Mouse (Mus musculus) limb, embryonic 14.5 days (tissue): ENCODE data around the gene 1700016D06Rik. TPM values are rescaled to one million over a fixed set of nuclear protein-coding genes. Genes with fewer than 3 reads are reported as not detected.
A peak's percentile ranks its signal among the peaks of the same experiment; 100 is the strongest.

ENCODE experiments used
- ATAC-seq: fragments of 200-750 bp; cut with Nextera tagmentation; 2 replicates; pipeline ENCODE4 v1.8.0; 2017; ENCODE audit warnings: low read depth, moderate number of reproducible peaks, moderate TSS enrichment; ENCODE audit not compliant: low FRiP score
- DNase-seq: peaks from one replicate; pipeline ENCODE4 v3.0.0-alpha.2; 2015; ENCODE audit warnings: low spot score
- H3K27ac ChIP-seq: fragments of 300-500 bp; sonication (generic); replicated peaks from 2 replicates; pipeline ENCODE4 v1.5.1; 2014; ENCODE audit warnings: low read depth, mild to moderate bottlenecking, low read length, moderate library complexity, mixed read lengths
- H3K27me3 ChIP-seq: fragments of 300-500 bp; sonication (generic); 2 replicates; pipeline ENCODE4 v1.6.1; 2014; ENCODE audit warnings: low read length, mixed read lengths; ENCODE audit not compliant: control insufficient read depth, insufficient read depth
- H3K36me3 ChIP-seq: fragments of 300-500 bp; sonication (generic); 2 replicates; pipeline ENCODE4 v1.6.1; 2014; ENCODE audit warnings: mild to moderate bottlenecking, low read length, moderate library complexity, mixed read lengths; ENCODE audit not compliant: control insufficient read depth, insufficient read depth
- H3K4me1 ChIP-seq: fragments of 300-500 bp; sonication (generic); 2 replicates; pipeline ENCODE4 v1.6.1; 2014; ENCODE audit warnings: antibody characterized with exemption, low read length, mixed read lengths; ENCODE audit not compliant: control insufficient read depth, insufficient read depth
- H3K4me2 ChIP-seq: fragments of 300-500 bp; sonication (generic); replicated peaks from 2 replicates; pipeline ENCODE4 v1.6.1; 2014; ENCODE audit warnings: low read depth, mild to moderate bottlenecking, low read length, moderate library complexity; ENCODE audit not compliant: severe bottlenecking
- H3K4me3 ChIP-seq: fragments of 300-500 bp; sonication (generic); replicated peaks from 2 replicates; pipeline ENCODE4 v1.5.1; 2014; ENCODE audit warnings: low read length
- H3K9ac ChIP-seq: fragments of 300-500 bp; sonication (generic); 2 replicates; pipeline ENCODE4 v1.6.1; 2014; ENCODE audit warnings: mild to moderate bottlenecking, low read depth, low read length, moderate library complexity; ENCODE audit not compliant: severe bottlenecking
- H3K9me3 ChIP-seq: fragments of 300-500 bp; sonication (generic); 2 replicates; pipeline ENCODE4 v1.6.1; 2016; ENCODE audit warnings: low read length; ENCODE audit not compliant: control insufficient read depth
- POLR2A ChIP-seq: fragments of 200-500 bp; IDR thresholded peaks from 2 replicates; pipeline ENCODE4 v1.8.0; 2012; ENCODE audit warnings: inconsistent platforms, mild to moderate bottlenecking, moderate library complexity, borderline replicate concordance; ENCODE audit not compliant: insufficient read depth, insufficient read length; ENCODE audit errors: extremely low read depth
- WGBS: fragments of 180-500 bp; shearing (Covaris S2); extraction: QIAGEN DNeasy Blood & Tissue Kit; methylation state at CpG from one replicate; pipeline ENCODE4 v1.1.7; 2014; 5-methylcytosine and 5-hydroxymethylcytosine counted together
- polyA plus RNA-seq, 2 experiments: library from polyadenylated mRNA; depleted of rRNA in 1 of 2; stranded (reverse) in 1 of 2; unstranded in 1 of 2; fragments of >200 nt; fragmentation: Nextera tagmentation in 1 of 2; extraction: Ambion mirVana in 1 of 2; gene quantifications; 2 replicates each; pipeline versions ENCODE4 v1.2.1 to v1.2.3; 2012 to 2014

The 1700016D06Rik gene
- polyA plus RNA-seq, 2 experiments, result not detected

DNA sequence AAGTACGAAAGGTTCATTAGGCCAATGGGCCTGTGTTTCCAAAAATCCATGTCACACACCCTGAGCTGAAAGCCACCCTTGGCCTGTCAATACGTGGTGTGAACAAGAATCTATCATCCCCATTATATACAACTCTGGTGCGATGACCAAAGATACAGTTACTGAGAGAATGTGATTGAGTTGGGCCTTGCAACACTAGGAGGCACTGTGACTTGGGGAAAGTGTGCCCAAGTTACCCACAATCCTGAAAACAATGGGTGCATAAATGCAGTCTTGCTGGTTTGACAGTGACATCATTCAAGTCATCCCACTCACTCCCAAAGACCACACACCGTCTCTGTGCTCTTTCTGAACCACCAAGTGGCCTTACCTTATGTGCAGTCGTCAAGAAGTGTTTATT, 38.2 kb upstream of the 1700016D06Rik start:
- no peak overlapping the region for H3K4me3 ChIP-seq
- H3K36me3 ChIP-seq, result 0 out of 2 replicates have a peak, but pooled peaks cover 6% of the 10 kb centered on the region
- no peaks in the 10 kb centered on the region for H3K4me1 ChIP-seq
- H3K9me3 ChIP-seq, result no peaks in the 10 kb centered on the region
- no peak for ATAC-seq
- TF ChIP-seq POLR2A, result no peak
- WGBS, result 80% methylated on average over 5 of the region's 5 CpGs
- no peak overlapping the region for H3K4me2 ChIP-seq
- H3K9ac ChIP-seq, result no peak overlapping the region
- no peaks in the 10 kb centered on the region for H3K27me3 ChIP-seq
- DNase-seq, result no peak
- no peak overlapping the region for H3K27ac ChIP-seq

DNA sequence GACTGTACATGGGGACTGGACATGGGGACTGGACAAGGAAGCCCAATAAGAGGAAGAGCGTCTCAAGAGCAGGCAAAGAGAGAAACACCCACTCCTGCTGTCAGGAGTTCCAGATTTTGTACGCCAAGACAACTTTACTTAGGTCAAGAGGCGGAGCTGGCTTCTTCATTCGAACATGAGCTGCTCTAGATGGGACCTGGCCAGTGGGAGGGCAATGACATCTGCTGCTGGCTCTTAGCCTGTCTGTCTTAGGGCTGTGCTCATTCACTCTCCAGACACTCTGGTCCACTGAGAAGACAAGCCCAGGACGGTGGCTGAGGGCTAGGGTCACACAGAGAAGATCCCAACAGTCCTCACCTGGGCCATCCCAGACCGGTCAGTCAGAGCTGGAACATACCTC, 36.2 kb upstream of the 1700016D06Rik start:
- H3K4me1 ChIP-seq, result no peaks in the 10 kb centered on the region
- H3K4me3 ChIP-seq, result no peak overlapping the region
- H3K9me3 ChIP-seq, result no peaks in the 10 kb centered on the region
- WGBS, result 81% methylated on average over 6 of the region's 6 CpGs
- 0 out of 2 replicates have a peak, but pooled peaks cover 6% of the 10 kb centered on the region for H3K36me3 ChIP-seq
- H3K9ac ChIP-seq, result no peak overlapping the region
- no peak for DNase-seq
- H3K4me2 ChIP-seq, result no peak overlapping the region
- no peak for TF ChIP-seq POLR2A
- ATAC-seq, result no peak
- H3K27me3 ChIP-seq, result no peaks in the 10 kb centered on the region
- no peak overlapping the region for H3K27ac ChIP-seq

DNA sequence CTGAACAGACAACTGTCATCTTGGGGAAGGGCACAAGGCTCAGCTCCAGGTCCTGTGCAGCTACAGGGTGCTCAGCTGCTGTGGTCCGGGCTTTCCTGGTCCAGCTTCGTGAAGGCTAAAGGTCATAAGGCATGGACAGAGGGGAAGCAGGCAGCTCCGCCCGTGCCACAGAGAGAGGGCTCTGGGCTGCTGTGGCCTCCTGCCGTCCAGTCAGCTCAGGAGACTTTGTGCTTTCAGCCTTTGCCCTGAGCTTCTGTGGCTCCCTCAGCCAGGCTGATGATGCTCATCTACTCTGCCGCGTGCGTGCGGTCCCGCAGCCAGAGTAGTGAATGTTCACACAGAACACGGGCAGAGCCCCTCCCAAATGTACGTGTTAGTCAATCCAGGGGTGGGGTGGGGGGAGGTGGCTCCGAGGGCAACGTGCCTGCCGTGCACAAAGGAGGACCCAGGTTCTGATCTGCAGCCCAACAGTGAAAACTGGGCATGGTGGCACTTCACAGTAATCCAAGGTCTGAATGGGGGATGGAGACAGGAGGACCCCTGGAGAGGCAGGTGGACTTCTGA, 34.9 kb upstream of the 1700016D06Rik start:
- no peak overlapping the region for H3K27ac ChIP-seq
- no peaks in the 10 kb centered on the region for H3K27me3 ChIP-seq
- 81% methylated on average over 15 of the region's 15 CpGs for WGBS
- H3K9me3 ChIP-seq, result no peaks in the 10 kb centered on the region
- no peak for DNase-seq
- H3K9ac ChIP-seq, result no peak overlapping the region; the same call in 1 of the 2 replicates
- no peak overlapping the region for H3K4me2 ChIP-seq
- ATAC-seq, result no peak
- H3K4me3 ChIP-seq, result no peak overlapping the region
- H3K36me3 ChIP-seq, result 0 out of 2 replicates have a peak, but pooled peaks cover 6% of the 10 kb centered on the region
- H3K4me1 ChIP-seq, result peaks cover 8% of the 10 kb centered on the region
- TF ChIP-seq POLR2A, result no peak

DNA sequence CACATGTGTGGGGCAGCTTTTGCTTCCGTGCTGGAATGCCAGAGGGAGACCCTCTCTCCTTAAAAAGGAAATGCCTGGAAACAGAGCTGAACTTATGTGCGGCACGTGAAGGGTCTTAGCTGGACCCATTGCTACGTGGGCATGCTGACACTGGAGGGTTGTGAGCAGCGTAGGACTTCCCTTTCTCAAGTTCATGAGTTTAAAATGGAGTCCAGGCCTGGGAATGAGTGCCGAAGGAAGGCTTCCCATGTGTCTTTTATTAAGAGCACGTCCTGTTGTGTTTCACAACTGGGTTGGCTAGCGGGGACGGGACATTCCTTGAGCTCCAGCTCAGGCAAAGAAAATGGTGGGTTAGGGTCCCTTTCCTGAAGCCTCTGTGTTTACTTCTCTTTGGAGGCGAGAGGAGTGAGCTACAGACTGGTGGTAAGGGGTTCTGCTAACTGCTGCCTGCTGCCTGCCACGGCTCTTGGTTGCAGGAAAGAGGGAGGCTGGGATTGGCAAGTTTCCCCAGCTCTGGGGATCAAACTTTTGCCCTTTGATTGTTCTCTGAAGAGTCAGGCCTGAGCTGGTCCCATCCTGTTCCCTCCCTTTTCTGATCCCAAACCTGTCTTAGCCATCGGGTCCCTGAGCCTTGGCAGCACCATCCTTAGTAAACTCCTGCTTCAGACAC, 29.5 kb upstream of the 1700016D06Rik start:
- no peaks in the 10 kb centered on the region for H3K9me3 ChIP-seq
- DNase-seq (peak; percentile 34), ATAC-seq (no peak)
- H3K4me2 ChIP-seq, result peak overlapping the region; percentile 81
- peak overlapping the region; percentile 79 for H3K27ac ChIP-seq
- 29% methylated on average over 12 of the region's 12 CpGs for WGBS
- peak overlapping the region; percentile 14; the same call in 1 of the 2 replicates for H3K4me3 ChIP-seq
- peak overlapping the region; percentile 26; the same call in 1 of the 2 replicates for H3K9ac ChIP-seq
- TF ChIP-seq POLR2A, result no peak
- no peaks in the 10 kb centered on the region for H3K36me3 ChIP-seq
- peaks cover 22% of the 10 kb centered on the region for H3K4me1 ChIP-seq
- peaks cover 14% of the 10 kb centered on the region; the same call in 1 of the 2 replicates for H3K27me3 ChIP-seq

DNA sequence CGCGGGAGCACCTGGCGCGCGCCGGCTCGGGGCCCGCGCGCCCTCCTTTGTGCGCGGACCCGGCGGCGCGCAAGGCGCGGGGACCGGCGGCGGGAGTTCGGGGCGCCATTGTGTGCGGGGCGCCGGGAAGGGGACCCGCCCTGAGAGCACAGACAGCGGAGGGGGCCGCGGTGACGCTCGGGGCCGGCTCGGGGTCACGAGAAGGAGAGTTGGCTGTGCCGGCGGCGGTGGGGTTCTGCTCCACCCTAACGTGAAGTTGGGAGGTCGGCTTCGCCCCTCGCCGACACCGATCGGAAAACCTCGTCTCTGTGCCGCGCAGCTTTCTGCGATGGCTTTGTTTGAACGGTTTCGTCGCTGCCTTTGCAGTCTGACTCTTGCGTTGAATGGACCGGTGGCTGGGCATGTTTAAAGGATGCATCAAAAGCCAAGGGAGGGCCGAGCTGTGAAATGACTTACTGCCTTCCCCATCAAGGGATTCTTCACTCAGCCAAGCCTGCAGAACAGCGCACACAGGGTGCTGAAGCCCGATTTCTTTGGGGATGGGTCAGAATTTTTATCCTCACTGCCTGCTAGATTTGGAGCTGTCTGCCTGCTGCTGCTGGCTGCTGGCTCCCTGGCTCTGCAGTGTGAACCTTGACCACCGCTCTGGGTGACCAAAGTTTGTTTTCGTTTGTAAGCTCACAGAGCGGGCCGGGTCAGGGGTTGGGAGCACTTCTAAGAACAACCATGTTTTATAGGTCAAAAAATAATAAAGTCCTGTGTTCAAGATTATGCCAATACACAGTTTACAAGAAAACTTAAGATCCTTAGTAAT, 27.8 kb upstream of the 1700016D06Rik start:
- TF ChIP-seq POLR2A, result 0 out of 2 replicates have a peak, but pooled peaks have one; percentile 17

More for the DNA sequence above, 27.8 kb upstream of the 1700016D06Rik start:
- Histone ChIP-seq H3K4me1 (peaks cover 22% of the 10 kb centered on the region), H3K9me3 (no peaks in the 10 kb centered on the region), H3K9ac (peak overlapping the region; percentile 77), H3K27ac (peak overlapping the region; percentile 76), H3K27me3 (peaks cover 20% of the 10 kb centered on the region; the same call in 1 of the 2 replicates), H3K4me2 (peak overlapping the region; percentile 81), H3K36me3 (no peaks in the 10 kb centered on the region), H3K4me3 (peak overlapping the region; percentile 55)
- ATAC-seq (peak; percentile 48; the same call in 1 of the 2 replicates), DNase-seq (peak; percentile 42)
- WGBS, result under 1% methylated on average over 50 of the region's 61 CpGs
